Mouse (Mus musculus) liver, adult 2 months (tissue): ENCODE results near the gene S100a4. TPM values are rescaled to one million over a fixed set of nuclear protein-coding genes. Genes with fewer than 3 reads are reported as not detected.

Source experiments
- DNase-seq: peaks from one replicate; pipeline ENCODE4 v3.0.0-alpha.2; 2011; ENCODE audit warnings: low read depth, low spot score; ENCODE audit errors: extremely low read depth
- H3K27ac ChIP-seq: fragments of 200-500 bp; replicated peaks from 2 replicates; pipeline ENCODE4 v1.5.1; 2012; ENCODE audit warnings: low read depth, mild to moderate bottlenecking, control low read depth, inconsistent platforms, low read length; ENCODE audit not compliant: insufficient read depth
- H3K27me3 ChIP-seq: fragments of 200-500 bp; 2 replicates; pipeline ENCODE4 v1.6.1; 2012; ENCODE audit warnings: mild to moderate bottlenecking, moderate library complexity, low read length, inconsistent platforms; ENCODE audit not compliant: control insufficient read depth, insufficient read depth
- H3K36me3 ChIP-seq: fragments of 200-500 bp; 2 replicates; pipeline ENCODE4 v1.6.1; 2012; ENCODE audit warnings: low read length, inconsistent platforms; ENCODE audit not compliant: control insufficient read depth, insufficient read depth
- H3K4me1 ChIP-seq: fragments of 200-500 bp; 2 replicates; pipeline ENCODE4 v1.6.1; 2011; ENCODE audit warnings: low read length; ENCODE audit not compliant: control insufficient read depth, insufficient read depth
- H3K4me3 ChIP-seq: fragments of 200-500 bp; 2 replicates; pipeline ENCODE4 v1.5.1; 2011; ENCODE audit warnings: low read depth, mild to moderate bottlenecking, control low read depth, low read length, moderate library complexity; ENCODE audit not compliant: insufficient read depth
- H3K79me2 ChIP-seq: fragments of 200-500 bp; 2 replicates; pipeline ENCODE4 v1.6.1; 2012; ENCODE audit warnings: inconsistent platforms, mild to moderate bottlenecking, low read length, moderate library complexity; ENCODE audit not compliant: control insufficient read depth, insufficient read depth
- H3K9ac ChIP-seq: fragments of 200-500 bp; 2 replicates; pipeline ENCODE4 v1.6.1; 2012; ENCODE audit warnings: low read depth, mild to moderate bottlenecking, control low read depth, inconsistent platforms, low read length
- CTCF ChIP-seq: fragments of 200-500 bp; IDR thresholded peaks from 2 replicates; pipeline ENCODE4 v1.5.1; 2011; ENCODE audit warnings: low read depth, low read length, control low read depth
- POLR2A ChIP-seq: fragments of 200-500 bp; IDR thresholded peaks from 2 replicates; pipeline ENCODE4 v1.6.1; 2011; ENCODE audit warnings: low read length, control low read depth; ENCODE audit not compliant: insufficient read depth; ENCODE audit errors: extremely low read depth
- WGBS: fragments of 180-500 bp; shearing (Covaris S2); methylation state at CpG from one replicate; pipeline ENCODE4 v1.1.7; 2018; 5-methylcytosine and 5-hydroxymethylcytosine counted together
- polyA plus RNA-seq: library from polyadenylated mRNA; depleted of rRNA; stranded (reverse); fragments of >200 nt; gene quantifications from 2 replicates; pipeline ENCODE4 v1.2.3, GENCODE M21; 2012
- total RNA-seq: library from RNA; depleted of rRNA; stranded (reverse); fragments of >200 nt; gene quantifications from 2 replicates; pipeline ENCODE4 v1.2.3, GENCODE M21; 2014

The S100a4 gene
- total and polyA plus RNA-seq, 2 experiments: 1.0 to 2.8 TPM

- WGBS: 53% methylated on average over 7 of the region's 7 CpGs
- Histone ChIP-seq H3K9ac (no peak overlapping the region), H3K27ac (no peak overlapping the region)
Measured at GRCm38 (mm10) chr3:90621552-90621951, 18.0 kb downstream of the S100a4 start.

GRCm38 (mm10) chr3:90623435-90624071, 20.0 kb downstream of the S100a4 start:
- Histone ChIP-seq H3K79me2 (no peaks in the 10 kb centered on the region), H3K4me1 (no peaks in the 10 kb centered on the region), H3K36me3 (no peaks in the 10 kb centered on the region), H3K9ac (no peak overlapping the region), H3K4me3 (no peak overlapping the region), H3K27me3 (no peaks in the 10 kb centered on the region), H3K27ac (no peak overlapping the region)
- TF ChIP-seq POLR2A (no peak), CTCF (no peak)
- DNase-seq: no peak
- 41% methylated on average over 2 of the region's 2 CpGs for WGBS

More at GRCm38 (mm10) chr3:90621552-90621951, 18.0 kb downstream of the S100a4 start:
- DNase-seq: no peak
- Histone ChIP-seq H3K79me2 (no peaks in the 10 kb centered on the region), H3K36me3 (no peaks in the 10 kb centered on the region), H3K4me3 (no peak overlapping the region), H3K4me1 (no peaks in the 10 kb centered on the region), H3K27me3 (no peaks in the 10 kb centered on the region)
- TF ChIP-seq CTCF (no peak), POLR2A (no peak)

DNA sequence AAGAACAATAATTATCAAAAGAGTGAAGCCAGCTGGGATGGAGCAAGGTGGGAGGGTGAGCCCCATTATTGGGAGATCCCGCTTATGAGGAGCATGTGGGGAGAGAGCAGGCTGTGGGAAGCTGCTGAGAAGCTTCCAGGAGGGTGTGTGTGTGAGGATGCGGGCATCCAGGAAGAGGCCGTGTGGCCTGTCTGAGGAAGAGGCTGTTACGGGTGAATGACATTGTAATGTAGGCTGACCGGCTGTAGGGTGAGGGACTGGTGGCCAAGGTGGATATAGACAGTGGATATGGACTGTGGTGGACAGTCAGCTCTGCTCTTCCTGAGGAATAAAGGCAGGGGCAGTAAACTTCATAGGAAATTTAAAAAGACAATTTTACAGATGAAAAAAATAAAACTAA, 21.9 kb downstream of the S100a4 start:
- no peak overlapping the region for H3K27ac ChIP-seq
- no peak overlapping the region for H3K9ac ChIP-seq
- H3K79me2 ChIP-seq: no peaks in the 10 kb centered on the region
- no peaks in the 10 kb centered on the region for H3K36me3 ChIP-seq
- H3K4me1 ChIP-seq: no peaks in the 10 kb centered on the region
- no peaks in the 10 kb centered on the region for H3K27me3 ChIP-seq
- H3K4me3 ChIP-seq: no peak overlapping the region
- 83% methylated on average over 5 of the region's 5 CpGs for WGBS
- TF ChIP-seq POLR2A: no peak
- DNase-seq: no peak

DNA sequence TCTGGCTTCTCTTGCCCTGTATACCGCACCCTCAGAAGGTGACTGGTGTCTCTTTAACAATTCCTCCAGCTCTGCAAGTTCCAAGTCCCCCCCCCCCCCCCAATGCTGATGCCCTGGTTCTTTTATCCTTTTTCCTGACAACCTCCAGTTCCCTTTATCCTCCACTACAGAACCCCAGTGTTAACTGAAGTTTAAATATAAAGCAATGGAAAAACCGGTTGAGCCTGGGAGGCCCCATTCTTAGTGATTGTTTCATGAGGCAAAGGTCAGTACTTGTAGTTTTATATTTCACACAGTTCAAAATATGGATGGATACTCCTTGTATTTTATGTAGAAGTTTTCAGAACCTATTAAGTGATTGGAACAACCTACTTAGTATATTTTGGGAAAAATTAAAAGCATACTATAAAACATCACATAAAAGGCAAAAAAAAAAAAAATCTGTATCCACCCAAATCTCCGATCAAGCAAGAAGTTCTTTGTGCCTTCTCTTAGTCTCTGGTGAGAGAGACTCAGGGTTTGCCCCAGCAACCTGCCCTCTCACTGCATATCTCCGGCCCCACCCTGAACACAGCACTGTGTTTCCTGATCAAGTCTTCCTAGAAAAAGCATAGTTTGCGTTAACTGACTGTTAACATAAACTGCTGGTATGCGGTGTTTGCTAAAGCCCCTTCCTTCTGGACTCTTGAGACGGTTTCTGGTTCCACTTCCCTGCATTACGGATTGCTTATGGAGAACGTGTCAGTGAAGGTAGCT, 22.9 kb downstream of the S100a4 start:
- 69% methylated on average over 9 of the region's 9 CpGs for WGBS
- Histone ChIP-seq H3K36me3 (no peaks in the 10 kb centered on the region), H3K27ac (no peak overlapping the region), H3K4me1 (no peaks in the 10 kb centered on the region), H3K4me3 (no peak overlapping the region), H3K79me2 (no peaks in the 10 kb centered on the region), H3K9ac (no peak overlapping the region), H3K27me3 (no peaks in the 10 kb centered on the region)
- DNase-seq: no peak
- no peak for TF ChIP-seq CTCF
- TF ChIP-seq POLR2A: no peak

DNA sequence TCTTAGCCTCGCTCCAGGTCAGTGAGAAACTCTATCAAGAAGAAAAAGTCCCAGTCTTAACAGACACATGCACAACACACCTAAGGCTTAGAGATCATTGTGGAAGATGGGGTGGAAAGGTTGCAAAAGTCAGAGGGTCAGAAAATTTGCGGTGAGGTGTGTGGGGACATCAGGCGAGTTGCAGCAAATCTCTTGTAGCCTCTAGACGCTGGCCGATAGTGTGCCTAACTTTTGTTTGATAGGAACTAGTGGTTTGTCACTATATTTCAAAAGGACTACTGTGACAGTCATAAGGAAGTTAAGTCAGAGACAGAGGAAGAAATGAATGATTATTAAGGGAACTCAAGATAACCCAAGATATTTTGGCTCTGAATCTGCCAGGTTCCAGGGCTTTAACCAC, 23.8 kb downstream of the S100a4 start:
- no peak overlapping the region for H3K9ac ChIP-seq
- 79% methylated on average over 5 of the region's 5 CpGs for WGBS
- no peak for TF ChIP-seq POLR2A
- TF ChIP-seq CTCF: no peak

DNA sequence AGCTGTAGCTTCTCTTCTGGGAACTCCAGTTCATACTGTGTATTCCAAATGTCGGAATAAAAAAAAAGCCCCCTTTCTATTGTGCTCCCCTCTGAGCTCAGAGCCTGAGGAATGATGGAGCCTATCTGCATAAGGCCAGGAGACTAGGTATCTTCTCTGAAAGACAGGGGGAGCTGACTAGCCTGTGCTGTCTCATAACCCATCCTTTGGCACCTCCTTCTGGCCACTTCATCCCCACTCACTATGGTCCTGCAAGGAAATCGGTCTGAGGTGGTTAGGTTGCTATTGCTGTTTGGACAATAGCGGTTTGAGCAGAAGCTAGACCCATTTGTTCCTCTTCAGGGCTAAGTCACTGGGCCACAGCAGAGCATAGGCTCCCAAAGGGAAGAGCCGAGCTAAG, 24.2 kb downstream of the S100a4 start:
- no peak overlapping the region for H3K9ac ChIP-seq
- H3K4me1 ChIP-seq: no peaks in the 10 kb centered on the region

More for the DNA sequence above, 23.8 kb downstream of the S100a4 start:
- H3K27ac ChIP-seq: no peak overlapping the region
- no peak overlapping the region for H3K4me3 ChIP-seq
- no peaks in the 10 kb centered on the region for H3K79me2 ChIP-seq
- DNase-seq: no peak
- H3K27me3 ChIP-seq: no peaks in the 10 kb centered on the region
- no peaks in the 10 kb centered on the region for H3K36me3 ChIP-seq
- no peaks in the 10 kb centered on the region for H3K4me1 ChIP-seq

More for the DNA sequence above, 24.2 kb downstream of the S100a4 start:
- Histone ChIP-seq H3K27ac (no peak overlapping the region), H3K36me3 (no peaks in the 10 kb centered on the region), H3K27me3 (no peaks in the 10 kb centered on the region), H3K79me2 (no peaks in the 10 kb centered on the region), H3K4me3 (no peak overlapping the region)
- 58% methylated on average over 4 of the region's 4 CpGs for WGBS
- peak; percentile 16 for DNase-seq
- TF ChIP-seq CTCF (peak; percentile 40; the same call in 1 of the 2 replicates), POLR2A (no peak)
